Mouse (Mus musculus) hindbrain, embryonic 12.5 days (tissue): ENCODE results near the gene Dicer1. TPM values are rescaled to one million over a fixed set of nuclear protein-coding genes. Genes with fewer than 3 reads are reported as not detected.

Experiments
- polyA plus RNA-seq: library from polyadenylated mRNA; unstranded; fragments of >200 nt; fragmentation: Nextera tagmentation; extraction: Ambion mirVana; gene quantifications from 2 replicates; pipeline ENCODE4 v1.2.1, GENCODE M21; 2016

Dicer1 gene
- polyA plus RNA-seq, 1 experiment from 2014 or later, result 61.3 TPM

Other genes with a start within 250 kb of the Dicer1 start
- 2.8 and 4.1 TPM in 2 replicates for gene Clmn, start 113.1 kb upstream of the Dicer1 start, polyA plus RNA-seq